Mouse (Mus musculus) midbrain, embryonic 14.5 days (tissue): Measurements from ENCODE around the gene Cdca4. TPM values are rescaled to one million over a fixed set of nuclear protein-coding genes. Genes with fewer than 3 reads are reported as not detected.

Experiments used
- ATAC-seq: fragments of 200-750 bp; cut with Nextera tagmentation; 2 replicates; pipeline ENCODE4 v1.8.0; 2017; ENCODE audit warnings: moderate number of reproducible peaks, moderate library complexity; ENCODE audit not compliant: low FRiP score, low TSS enrichment
- DNase-seq: peaks from one replicate; pipeline ENCODE4 v3.0.0-alpha.2; 2015
- H3K27ac ChIP-seq: fragments of 300-500 bp; sonication (generic); replicated peaks from 2 replicates; pipeline ENCODE4 v1.5.1; 2014; ENCODE audit warnings: mild to moderate bottlenecking, low read depth, low read length, moderate library complexity
- H3K27me3 ChIP-seq: fragments of 300-500 bp; sonication (generic); 2 replicates; pipeline ENCODE4 v1.6.1; 2014; ENCODE audit warnings: low read length, control low read depth, mixed read lengths; ENCODE audit not compliant: control insufficient read depth, insufficient read depth
- H3K36me3 ChIP-seq: fragments of 300-500 bp; sonication (generic); 2 replicates; pipeline ENCODE4 v1.6.1; 2014; ENCODE audit warnings: low read length, control low read depth; ENCODE audit not compliant: control insufficient read depth, insufficient read depth
- H3K4me1 ChIP-seq: fragments of 300-500 bp; sonication (generic); 2 replicates; pipeline ENCODE4 v1.6.1; 2014; ENCODE audit warnings: mild to moderate bottlenecking, antibody characterized with exemption, low read length, control low read depth; ENCODE audit not compliant: control insufficient read depth, insufficient read depth
- H3K4me2 ChIP-seq: fragments of 300-500 bp; sonication (generic); 2 replicates; pipeline ENCODE4 v1.6.1; 2014; ENCODE audit warnings: mild to moderate bottlenecking, low read length, moderate library complexity
- H3K4me3 ChIP-seq: fragments of 300-500 bp; sonication (generic); replicated peaks from 2 replicates; pipeline ENCODE4 v1.5.1; 2014; ENCODE audit warnings: low read depth, low read length
- H3K9ac ChIP-seq: fragments of 300-500 bp; sonication (generic); replicated peaks from 2 replicates; pipeline ENCODE4 v1.6.1; 2014; ENCODE audit warnings: mild to moderate bottlenecking, low read length, moderate library complexity
- H3K9me3 ChIP-seq: fragments of 300-500 bp; sonication (generic); 2 replicates; pipeline ENCODE4 v1.6.1; 2016; ENCODE audit warnings: low read length, control low read depth, mixed read lengths; ENCODE audit not compliant: control insufficient read depth
- WGBS: fragments of 180-500 bp; shearing (Covaris S2); extraction: QIAGEN DNeasy Blood & Tissue Kit; methylation state at CpG from one replicate; pipeline ENCODE4 v1.1.7; 2014; 5-methylcytosine and 5-hydroxymethylcytosine counted together
- polyA plus RNA-seq: library from polyadenylated mRNA; unstranded; fragments of >200 nt; fragmentation: Nextera tagmentation; extraction: Ambion mirVana; gene quantifications from 2 replicates; pipeline ENCODE4 v1.2.1, GENCODE M21; 2014

Cdca4 gene
- polyA plus RNA-seq, 1 experiment from 2014 or later, result 60.8 TPM

DNA sequence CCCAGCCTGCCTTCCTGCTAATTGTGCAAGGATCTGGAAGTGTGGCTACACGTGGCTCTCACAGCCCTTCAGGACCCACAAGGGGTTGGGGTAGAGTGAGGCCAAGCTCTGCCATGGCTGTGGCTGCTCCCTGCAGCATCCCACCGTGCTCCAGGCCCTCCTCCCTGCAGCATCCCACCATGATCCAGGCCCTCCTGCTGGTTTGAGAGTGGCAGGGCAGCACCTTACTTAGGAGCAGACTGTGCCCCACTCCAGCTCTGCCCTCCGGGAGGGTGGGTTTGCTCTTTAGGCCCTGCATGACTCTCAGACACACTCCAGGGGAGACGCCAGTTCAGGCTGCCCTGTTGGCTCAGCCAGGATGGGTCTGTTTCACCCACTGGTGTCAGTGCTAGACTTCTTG is 58.8 kb downstream of the Cdca4 start:
- no peak for ATAC-seq
- H3K27me3 ChIP-seq, result no peaks in the 10 kb centered on the region
- H3K4me3 ChIP-seq, result no peak overlapping the region
- H3K9ac ChIP-seq, result no peak overlapping the region
- H3K4me2 ChIP-seq, result no peak overlapping the region
- 82% methylated on average over 4 of the region's 4 CpGs for WGBS
- no peak for DNase-seq
- H3K9me3 ChIP-seq, result no peaks in the 10 kb centered on the region
- H3K36me3 ChIP-seq, result no peaks in the 10 kb centered on the region
- H3K4me1 ChIP-seq, result no peaks in the 10 kb centered on the region
- no peak overlapping the region for H3K27ac ChIP-seq

Other genes with a start within 250 kb of the Cdca4 start
- gene Inf2, start 240.6 kb downstream of the Cdca4 start, polyA plus RNA-seq, result 0.89 and 1.6 TPM in 2 replicates
- gene Adssl1, start 209.4 kb downstream of the Cdca4 start, polyA plus RNA-seq, result 2.8 and 3.1 TPM in 2 replicates
- gene Siva1, start 184.7 kb downstream of the Cdca4 start, polyA plus RNA-seq, result 62.3 and 63.9 TPM in 2 replicates
- gene Akt1, start 154.5 kb downstream of the Cdca4 start, polyA plus RNA-seq, result 64.8 and 82.1 TPM in 2 replicates
- gene Zbtb42, start 150.6 kb downstream of the Cdca4 start, polyA plus RNA-seq, result 1.9 and 3.5 TPM in 2 replicates
- 31.7 and 33.7 TPM in 2 replicates for gene Cep170b, start 109.0 kb downstream of the Cdca4 start, polyA plus RNA-seq
- gene Pld4, start 68.8 kb downstream of the Cdca4 start, polyA plus RNA-seq, result 3.3 and 6.0 TPM in 2 replicates
- 0.62 and 0.75 TPM in 2 replicates for gene Ahnak2, start 26.8 kb downstream of the Cdca4 start, polyA plus RNA-seq
- gene Clba1, start 20.5 kb downstream of the Cdca4 start, polyA plus RNA-seq, result 21.4 and 23.1 TPM in 2 replicates
- gene Gpr132, start 38.8 kb upstream of the Cdca4 start, polyA plus RNA-seq, result 0.08 TPM in 1 of 2 replicates, not detected in the other
- 15.1 and 18.5 TPM in 2 replicates for gene Jag2, start 100.4 kb upstream of the Cdca4 start, polyA plus RNA-seq
- gene Nudt14, start 112.7 kb upstream of the Cdca4 start, polyA plus RNA-seq, result 53.2 and 59.4 TPM in 2 replicates
- gene Btbd6, start 147.1 kb upstream of the Cdca4 start, polyA plus RNA-seq, result 49.8 and 54.3 TPM in 2 replicates
- 37.7 and 55.1 TPM in 2 replicates for gene Brf1, start 171.3 kb upstream of the Cdca4 start, polyA plus RNA-seq
- 28.7 and 32.5 TPM in 2 replicates for gene Pacs2, start 185.1 kb upstream of the Cdca4 start, polyA plus RNA-seq
- 0.43 TPM in 1 of 2 replicates, not detected in the other for gene Tex22, start 245.1 kb upstream of the Cdca4 start, polyA plus RNA-seq